In the genomic region with DNA sequence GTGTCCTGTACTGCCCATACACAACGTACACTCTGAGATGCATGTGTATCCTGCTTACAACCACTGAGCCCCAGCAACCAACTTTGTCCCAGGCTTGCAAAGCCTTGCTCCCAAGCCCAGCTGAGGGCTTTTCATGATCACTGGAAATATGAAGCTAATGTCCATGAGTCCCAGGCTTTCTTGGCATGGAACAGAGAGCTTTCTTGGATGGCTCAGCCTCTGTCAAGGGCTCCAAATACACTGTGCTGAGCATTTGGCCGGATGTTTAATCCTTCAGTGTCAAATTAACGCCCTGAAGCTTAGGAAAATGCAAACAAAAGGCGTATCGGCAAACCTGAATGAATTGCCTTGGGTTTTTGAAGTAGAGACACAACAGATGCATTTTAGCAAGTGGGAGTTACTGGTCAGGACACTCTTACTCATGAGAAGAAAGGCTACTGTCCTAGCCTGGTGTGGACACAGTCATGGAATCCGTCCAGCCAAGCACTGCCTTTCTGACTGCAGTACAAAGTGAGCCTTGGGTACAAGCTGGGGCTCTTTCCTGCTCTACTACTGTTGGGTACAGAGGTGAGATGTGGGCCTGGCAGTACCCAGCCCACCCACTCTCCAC, we compare ENCODE assay signal across 18 mouse cellular contexts. TPM values are rescaled to one million over a fixed set of nuclear protein-coding genes. Genes with fewer than 3 reads are reported as not detected.
DNase-seq lines count a peak whose midpoint lies in the region; ATAC-seq and TF ChIP-seq lines count a peak whose summit lies in the region.
"Had no signal": no experiment of that assay in that cellular context is flagged by ENCODE, and none has a peak within 500 bp of the region (broad histone marks: within the 10 kb centered on the region; RNA-seq: fewer than 3 reads in every experiment).

No protein-coding gene starts in this region.

- no peak overlapping the region for H3K9ac ChIP-seq in hindbrain, embryonic 12.5 days
- H3K9ac ChIP-seq in stomach, embryonic 15.5 days, result no peak overlapping the region
- H3K9ac ChIP-seq in stomach, postnatal 0 days (ENCODE audit: low read length), result no peak overlapping the region
- H3K9ac ChIP-seq: liver, embryonic 15.5 days; neural tube, embryonic 12.5 days had no signal

- WGBS in hindbrain, embryonic 10.5 days, result 68% methylated on average over 6 of the region's 6 CpGs
- 58% methylated on average over 6 of the region's 6 CpGs for WGBS in hindbrain, embryonic 12.5 days
- WGBS in stomach, embryonic 15.5 days, result 15% methylated on average over 6 of the region's 6 CpGs
- WGBS in stomach, postnatal 0 days, result 25% methylated on average over 6 of the region's 6 CpGs

- ATAC-seq in hindbrain, embryonic 12.5 days (ENCODE audit: low FRiP score), result no peak
- ATAC-seq in stomach, embryonic 15.5 days (ENCODE audit: insufficient read depth, low FRiP score, low read depth), result peak; percentile 44; the same call in 1 of the 2 replicates
- no peak for ATAC-seq in stomach, postnatal 0 days (ENCODE audit: low FRiP score, low TSS enrichment)

- H3K4me2 ChIP-seq in hindbrain, embryonic 12.5 days (replicated peaks), result no peak overlapping the region
- no peak overlapping the region for H3K4me2 ChIP-seq in stomach, embryonic 15.5 days
- no peak overlapping the region for H3K4me2 ChIP-seq in stomach, postnatal 0 days (replicated peaks; ENCODE audit: low read depth)
- H3K4me2 ChIP-seq: liver, embryonic 15.5 days; neural tube, embryonic 12.5 days had no signal

- peak; percentile 49 to 50 for DNase-seq in cerebellum, postnatal 14 days
- DNase-seq in cerebellum, adult 8-10 months, result no peak
- no peak for DNase-seq in hindbrain, embryonic 10.5 days (ENCODE audit: low spot score)
- DNase-seq in stomach, postnatal 0 days (ENCODE audit: low spot score), result no peak
- no peak for DNase-seq in layer of hippocampus, adult 2 months (ENCODE audit: low spot score in 2 of 2)
- no peak for DNase-seq in thymus, postnatal 4 days
- DNase-seq: adrenal gland, postnatal 25 days; embryo, embryonic 11 days; thymus, adult 2 months had no signal

- H3K27ac ChIP-seq in hindbrain, embryonic 10.5 days, result peak overlapping the region; percentile 29; the same call in 1 of the 2 replicates
- no peak overlapping the region for H3K27ac ChIP-seq in hindbrain, embryonic 12.5 days
- H3K27ac ChIP-seq in stomach, embryonic 15.5 days, result no peak overlapping the region
- H3K27ac ChIP-seq in stomach, postnatal 0 days (replicated peaks), result no peak overlapping the region
- H3K27ac ChIP-seq in layer of hippocampus, adult 2 months, result no peak overlapping the region
- H3K27ac ChIP-seq: kidney, postnatal 0 days; limb, embryonic 10.5 days; liver, embryonic 15.5 days; neural tube, embryonic 12.5 days had no signal

- no peaks in the 10 kb centered on the region for H3K36me3 ChIP-seq in hindbrain, embryonic 10.5 days
- H3K36me3 ChIP-seq in hindbrain, embryonic 12.5 days, result no peaks in the 10 kb centered on the region
- no peaks in the 10 kb centered on the region for H3K36me3 ChIP-seq in stomach, embryonic 15.5 days
- H3K36me3 ChIP-seq in stomach, postnatal 0 days (ENCODE audit: control insufficient read depth, insufficient read depth, low read length), result no peaks in the 10 kb centered on the region
- H3K36me3 ChIP-seq: limb, embryonic 10.5 days; liver, embryonic 15.5 days; neural tube, embryonic 12.5 days had no signal

- TF ChIP-seq CTCF in stomach, postnatal 0 days (IDR thresholded peaks at IDR 0.05; ENCODE audit: low read depth), result no peak
- TF ChIP-seq CTCF in layer of hippocampus, adult 2 months (conservative IDR thresholded peaks at IDR 0.05), result no peak

- H3K9me3 ChIP-seq in hindbrain, embryonic 10.5 days, result no peaks in the 10 kb centered on the region
- no peaks in the 10 kb centered on the region for H3K9me3 ChIP-seq in hindbrain, embryonic 12.5 days (replicated peaks)
- H3K9me3 ChIP-seq in stomach, embryonic 15.5 days, result no peaks in the 10 kb centered on the region
- H3K9me3 ChIP-seq in stomach, postnatal 0 days (ENCODE audit: control insufficient read depth, low read length), result no peaks in the 10 kb centered on the region
- H3K9me3 ChIP-seq: limb, embryonic 10.5 days; liver, embryonic 15.5 days; neural tube, embryonic 12.5 days had no signal

- peaks cover 56% of the 10 kb centered on the region for H3K27me3 ChIP-seq in hindbrain, embryonic 10.5 days (ENCODE audit: insufficient read depth, poor library complexity, severe bottlenecking)
- peaks cover 20% of the 10 kb centered on the region for H3K27me3 ChIP-seq in hindbrain, embryonic 12.5 days
- 0 out of 2 replicates have a peak, but pooled peaks cover under 1% of the 10 kb centered on the region for H3K27me3 ChIP-seq in stomach, embryonic 15.5 days (replicated peaks)
- H3K27me3 ChIP-seq in stomach, postnatal 0 days (ENCODE audit: control insufficient read depth, insufficient read depth, low read length), result no peaks in the 10 kb centered on the region

- no peak overlapping the region for H3K4me3 ChIP-seq in hindbrain, embryonic 10.5 days
- H3K4me3 ChIP-seq in hindbrain, embryonic 12.5 days, result no peak overlapping the region
- no peak overlapping the region for H3K4me3 ChIP-seq in stomach, embryonic 15.5 days (replicated peaks)
- no peak overlapping the region for H3K4me3 ChIP-seq in stomach, postnatal 0 days (ENCODE audit: low read depth, low read length)
- H3K4me3 ChIP-seq in layer of hippocampus, adult 2 months, result no peak overlapping the region
- H3K4me3 ChIP-seq: limb, embryonic 10.5 days; liver, embryonic 15.5 days; neural tube, embryonic 12.5 days had no signal

- no peak for TF ChIP-seq EP300 in stomach, postnatal 0 days (optimal IDR thresholded peaks at IDR 0.05)

- H3K4me1 ChIP-seq in hindbrain, embryonic 10.5 days (replicated peaks), result peaks cover 48% of the 10 kb centered on the region
- H3K4me1 ChIP-seq in hindbrain, embryonic 12.5 days, result peaks cover 21% of the 10 kb centered on the region
- H3K4me1 ChIP-seq in stomach, embryonic 15.5 days, result peaks cover 20% of the 10 kb centered on the region; the same call in 1 of the 2 replicates
- H3K4me1 ChIP-seq in stomach, postnatal 0 days (replicated peaks; ENCODE audit: control insufficient read depth, insufficient read depth), result peaks cover 2% of the 10 kb centered on the region; the same call in 1 of the 2 replicates
- H3K4me1 ChIP-seq: liver, embryonic 15.5 days had no signal

RNA-seq across cellular contexts. Expression of a gene that starts 32.7 kb away (rescaled TPM):
- polyA plus RNA-seq in hindbrain, embryonic 10.5 days (2016; fragmentation: Nextera tagmentation; extraction: Ambion mirVana), result 0.31 and 0.39 TPM in 2 replicates
- polyA plus RNA-seq in hindbrain, embryonic 12.5 days (2016; fragmentation: Nextera tagmentation; extraction: Ambion mirVana), result 0.40 and 0.43 TPM in 2 replicates
- 0.89 and 1.3 TPM in 2 replicates for polyA plus RNA-seq in stomach, embryonic 15.5 days (2015; fragmentation: Nextera tagmentation; extraction: Ambion mirVana)
- polyA plus RNA-seq in stomach, postnatal 0 days (2015; fragmentation: Nextera tagmentation; extraction: Ambion mirVana), result 0.11 and 0.12 TPM in 2 replicates
- 1 to 10 TPM; 3.7 TPM for total RNA-seq in layer of hippocampus, adult 2 months (2021)
- total RNA-seq: adrenal gland, postnatal 25 days; heart, adult 8-10 months; hematopoietic stem cell, adult 5-6 weeks; megakaryocyte-erythroid progenitor cell, adult 5-6 weeks had no signal

RNA-seq across cellular contexts. Expression of a gene that starts 48.6 kb away (rescaled TPM):
- 39.2 and 39.3 TPM in 2 replicates for polyA plus RNA-seq in hindbrain, embryonic 10.5 days (2016; fragmentation: Nextera tagmentation; extraction: Ambion mirVana)
- polyA plus RNA-seq in hindbrain, embryonic 12.5 days (2016; fragmentation: Nextera tagmentation; extraction: Ambion mirVana), result 41.7 and 43.3 TPM in 2 replicates
- 25.5 and 25.6 TPM in 2 replicates for polyA plus RNA-seq in stomach, embryonic 15.5 days (2015; fragmentation: Nextera tagmentation; extraction: Ambion mirVana)
- polyA plus RNA-seq in stomach, postnatal 0 days (2015; fragmentation: Nextera tagmentation; extraction: Ambion mirVana), result 15.9 and 16.1 TPM in 2 replicates
- 10 to 100 TPM; 19.4 to 23.4 TPM for total RNA-seq in layer of hippocampus, adult 2 months (2021)

RNA-seq across cellular contexts. Expression of a gene that starts 56.6 kb away (rescaled TPM):
- 96.4 and 105 TPM in 2 replicates for polyA plus RNA-seq in hindbrain, embryonic 10.5 days (2016; fragmentation: Nextera tagmentation; extraction: Ambion mirVana)
- 96.5 and 96.6 TPM in 2 replicates for polyA plus RNA-seq in hindbrain, embryonic 12.5 days (2016; fragmentation: Nextera tagmentation; extraction: Ambion mirVana)
- 45.2 and 48.1 TPM in 2 replicates for polyA plus RNA-seq in stomach, embryonic 15.5 days (2015; fragmentation: Nextera tagmentation; extraction: Ambion mirVana)
- polyA plus RNA-seq in stomach, postnatal 0 days (2015; fragmentation: Nextera tagmentation; extraction: Ambion mirVana), result 23.9 and 24.5 TPM in 2 replicates
- 10 to 100 TPM; 36.2 to 40.6 TPM for total RNA-seq in layer of hippocampus, adult 2 months (2021)

Comparison
In these comparisons a context has a peak if more than half of its experiments do, and no peak if none do; other contexts are left out.
1. DNase-seq: peak in cerebellum, postnatal 14 days (2 of 2); none in cerebellum, adult 8-10 months (single experiment), hindbrain, embryonic 10.5 days (single experiment), stomach, postnatal 0 days (single experiment), layer of hippocampus, adult 2 months (0 of 2) and thymus, postnatal 4 days (single experiment).